Mouse (Mus musculus): ENCODE measurements around the gene Luc7l3. TPM values are rescaled to one million over a fixed set of nuclear protein-coding genes. Genes with fewer than 3 reads are reported as not detected.

The Luc7l3 gene
- total RNA-seq, 2 experiments from 2014 or later, result 41.1 to 48.6 TPM

GRCm38 (mm10) chr11:94317014-94317413 is 4.8 kb downstream of the Luc7l3 start:
- intact Hi-C loops (cut with DNase I), result no loop called here
- Histone ChIP-seq H3K27ac (peak overlapping the region; percentile 7; the same call in 1 of the 2 replicates), H3K4me3 (no peak overlapping the region)
- no peak for DNase-seq
- no peak for TF ChIP-seq CTCF (IDR thresholded peaks at IDR 0.05)

GRCm38 (mm10) chr11:94316528-94316927 is 5.3 kb downstream of the Luc7l3 start:
- Histone ChIP-seq H3K4me3 (no peak overlapping the region), H3K27ac (peak overlapping the region; percentile 7; the same call in 1 of the 2 replicates)
- intact Hi-C loops (cut with DNase I), result no loop called here
- no peak for TF ChIP-seq CTCF (IDR thresholded peaks at IDR 0.05)
- DNase-seq, result no peak

- DNase-seq, result no peak
- intact Hi-C loops (cut with DNase I), result no loop called here
- TF ChIP-seq CTCF (IDR thresholded peaks at IDR 0.05), result no peak
- H3K27ac ChIP-seq, result peak overlapping the region; percentile 46; the same call in 1 of the 2 replicates
- H3K4me3 ChIP-seq, result 0 out of 2 replicates have a peak overlapping the region, but pooled peaks have one; percentile 4
Observed at GRCm38 (mm10) chr11:94315308-94315707, 6.5 kb downstream of the Luc7l3 start.

GRCm38 (mm10) chr11:94314098-94314652 is 7.6 kb downstream of the Luc7l3 start:
- TF ChIP-seq CTCF (IDR thresholded peaks at IDR 0.05), result no peak
- Histone ChIP-seq H3K4me3 (no peak overlapping the region), H3K27ac (peak overlapping the region; percentile 46)
- intact Hi-C loops (cut with DNase I), result no loop called here
- DNase-seq, result no peak

- DNase-seq, result peak; percentile 32
- TF ChIP-seq CTCF (IDR thresholded peaks at IDR 0.05), result no peak
- no peak overlapping the region for H3K4me3 ChIP-seq
- intact Hi-C loops (cut with DNase I), result no loop called here
- H3K27ac ChIP-seq, result peak overlapping the region; percentile 32
Observed at GRCm38 (mm10) chr11:94312733-94313132, 9.1 kb downstream of the Luc7l3 start.

GRCm38 (mm10) chr11:94294996-94295845 is 26.6 kb downstream of the Luc7l3 start:
- intact Hi-C loops (cut with DNase I), result no loop called here
- DNase-seq, result no peak
- H3K27ac ChIP-seq, result no peak overlapping the region

GRCm38 (mm10) chr11:94290062-94290740 is 31.6 kb downstream of the Luc7l3 start:
- no peak overlapping the region for H3K27ac ChIP-seq
- no peak for DNase-seq
- no peak overlapping the region for H3K4me3 ChIP-seq
- no peak for TF ChIP-seq CTCF (IDR thresholded peaks at IDR 0.05)
- intact Hi-C loops (cut with DNase I), result no loop called here

More at GRCm38 (mm10) chr11:94294996-94295845, 26.6 kb downstream of the Luc7l3 start:
- H3K4me3 ChIP-seq, result no peak overlapping the region
- no peak for TF ChIP-seq CTCF (IDR thresholded peaks at IDR 0.05)

- no peak for DNase-seq
- Histone ChIP-seq H3K4me3 (no peak overlapping the region), H3K27ac (no peak overlapping the region)
- TF ChIP-seq CTCF (IDR thresholded peaks at IDR 0.05), result no peak
- intact Hi-C loops (cut with DNase I), result no loop called here
Observed at GRCm38 (mm10) chr11:94287105-94287504, 34.7 kb downstream of the Luc7l3 start.

GRCm38 (mm10) chr11:94285886-94286574 is 35.8 kb downstream of the Luc7l3 start:
- Histone ChIP-seq H3K4me3 (no peak overlapping the region), H3K27ac (0 out of 2 replicates have a peak overlapping the region, but pooled peaks have one; percentile 36)
- DNase-seq, result no peak
- no peak for TF ChIP-seq CTCF (IDR thresholded peaks at IDR 0.05)
- intact Hi-C loops (cut with DNase I), result no loop called here

- intact Hi-C loops (cut with DNase I), result no loop called here
- no peak for TF ChIP-seq CTCF (IDR thresholded peaks at IDR 0.05)
- no peak overlapping the region for H3K27ac ChIP-seq
- H3K4me3 ChIP-seq, result no peak overlapping the region
- DNase-seq, result no peak
Observed at GRCm38 (mm10) chr11:94283536-94284099, 38.2 kb downstream of the Luc7l3 start.

GRCm38 (mm10) chr11:94282291-94282690 is 39.5 kb downstream of the Luc7l3 start:
- Histone ChIP-seq H3K27ac (no peak overlapping the region), H3K4me3 (no peak overlapping the region)
- intact Hi-C loops (cut with DNase I), result no loop called here
- DNase-seq, result no peak
- TF ChIP-seq CTCF (IDR thresholded peaks at IDR 0.05), result no peak

All from gastrocnemius, adult 2 months (tissue).